Mouse (Mus musculus) spleen, postnatal 4 days (tissue): Measurements from ENCODE around the gene Ksr1.

Source experiments
- DNase-seq, 2 experiments: peaks; one replicate each; pipeline ENCODE4 v3.0.0; 2022; ENCODE audit warnings: low spot score in 2 of 2

Ksr1 gene

GRCm38 (mm10) chr11:79125775-79126174, 20.4 kb downstream of the Ksr1 start:
- DNase-seq = no peak

- DNase-seq = no peak
Observed at GRCm38 (mm10) chr11:79122556-79122955, 23.7 kb downstream of the Ksr1 start.

GRCm38 (mm10) chr11:79120087-79120486, 26.1 kb downstream of the Ksr1 start:
- no peak for DNase-seq

GRCm38 (mm10) chr11:79118918-79119377, 27.3 kb downstream of the Ksr1 start:
- peak; percentile 34 to 66 for DNase-seq

- no peak for DNase-seq
Observed at GRCm38 (mm10) chr11:79116665-79117064, 29.5 kb downstream of the Ksr1 start.

GRCm38 (mm10) chr11:79115659-79116058, 30.5 kb downstream of the Ksr1 start:
- no peak for DNase-seq

GRCm38 (mm10) chr11:79114061-79114460, 32.1 kb downstream of the Ksr1 start:
- no peak for DNase-seq

- DNase-seq = no peak
Observed at GRCm38 (mm10) chr11:79113397-79113796, 32.8 kb downstream of the Ksr1 start.

GRCm38 (mm10) chr11:79112559-79113302, 33.5 kb downstream of the Ksr1 start:
- DNase-seq = no peak

GRCm38 (mm10) chr11:79111864-79112558, 34.2 kb downstream of the Ksr1 start:
- DNase-seq = no peak

- no peak for DNase-seq
Observed at GRCm38 (mm10) chr11:79110446-79110845, 35.8 kb downstream of the Ksr1 start.

- no peak for DNase-seq
Observed at GRCm38 (mm10) chr11:79107934-79108333, 38.3 kb downstream of the Ksr1 start.

GRCm38 (mm10) chr11:79104998-79105397, 41.2 kb downstream of the Ksr1 start:
- DNase-seq = no peak

GRCm38 (mm10) chr11:79104538-79104937, 41.7 kb downstream of the Ksr1 start:
- no peak for DNase-seq

- no peak for DNase-seq
Observed at GRCm38 (mm10) chr11:79104096-79104495, 42.1 kb downstream of the Ksr1 start.

GRCm38 (mm10) chr11:79103461-79103869, 42.7 kb downstream of the Ksr1 start:
- no peak for DNase-seq

GRCm38 (mm10) chr11:79102280-79102679, 43.9 kb downstream of the Ksr1 start:
- DNase-seq = no peak

GRCm38 (mm10) chr11:79101568-79101967, 44.6 kb downstream of the Ksr1 start:
- DNase-seq = no peak

- no peak for DNase-seq
Observed at GRCm38 (mm10) chr11:79099032-79099431, 47.2 kb downstream of the Ksr1 start.

GRCm38 (mm10) chr11:79097736-79098135, 48.5 kb downstream of the Ksr1 start:
- DNase-seq = no peak

- no peak for DNase-seq
Observed at GRCm38 (mm10) chr11:79096673-79097072, 49.5 kb downstream of the Ksr1 start.

GRCm38 (mm10) chr11:79095713-79096112, 50.5 kb downstream of the Ksr1 start:
- no peak for DNase-seq

GRCm38 (mm10) chr11:79094727-79095126, 51.5 kb downstream of the Ksr1 start:
- DNase-seq = no peak
